Mouse (Mus musculus): ENCODE measurements around the gene Pttg1. TPM values are rescaled to one million over a fixed set of nuclear protein-coding genes. Genes with fewer than 3 reads are reported as not detected.

The Pttg1 gene
- total RNA-seq, 2 experiments from 2014 or later = 45.0 to 60.9 TPM

DNA sequence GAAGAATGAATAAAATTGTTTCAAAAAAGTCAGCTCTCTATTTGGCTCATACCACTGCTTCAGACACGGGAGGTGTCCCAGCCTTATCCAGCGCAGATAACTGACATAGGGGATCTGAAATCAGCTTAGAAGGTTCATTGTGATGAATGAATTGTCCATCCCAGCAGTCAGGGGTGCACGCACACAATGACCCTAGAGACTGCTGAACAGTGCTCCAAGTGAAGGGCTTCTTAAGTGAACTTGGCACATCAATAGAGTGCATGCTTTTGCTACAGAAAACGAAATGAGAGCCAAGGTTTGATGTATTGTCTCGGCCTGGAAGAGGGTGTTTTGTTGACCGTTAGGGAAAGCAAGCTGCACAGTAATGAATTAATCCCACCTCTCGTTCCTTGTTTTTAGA lies 29.4 kb downstream of the Pttg1 start:
- Histone ChIP-seq H3K4me3 (no peak overlapping the region), H3K27ac (no peak overlapping the region)
- intact Hi-C loops (cut with DNase I) = no loop called here
- DNase-seq = no peak
- TF ChIP-seq CTCF (IDR thresholded peaks at IDR 0.05) = no peak

DNA sequence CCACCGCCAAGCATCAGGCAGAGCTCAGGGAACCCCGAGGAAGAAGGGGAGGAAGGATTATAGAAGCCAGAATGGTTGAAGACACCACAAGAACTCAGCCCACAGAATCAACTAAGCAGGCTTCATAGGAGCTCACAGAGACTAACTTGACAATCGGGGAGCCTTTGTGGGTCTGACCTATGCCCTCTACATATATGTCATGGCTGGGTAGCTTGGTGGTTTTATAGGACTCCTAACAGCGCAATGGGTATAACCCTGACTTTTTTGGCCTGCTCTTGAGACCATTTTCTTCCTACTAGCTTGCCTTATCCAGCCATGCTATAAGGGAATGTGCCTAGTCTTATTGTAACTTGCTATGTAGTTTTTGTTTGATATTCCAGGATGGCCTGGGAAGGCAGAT lies 29.8 kb downstream of the Pttg1 start:
- H3K27ac ChIP-seq = no peak overlapping the region
- no peak for TF ChIP-seq CTCF (IDR thresholded peaks at IDR 0.05)
- no peak overlapping the region for H3K4me3 ChIP-seq
- no peak for DNase-seq
- intact Hi-C loops (cut with DNase I) = no loop called here

DNA sequence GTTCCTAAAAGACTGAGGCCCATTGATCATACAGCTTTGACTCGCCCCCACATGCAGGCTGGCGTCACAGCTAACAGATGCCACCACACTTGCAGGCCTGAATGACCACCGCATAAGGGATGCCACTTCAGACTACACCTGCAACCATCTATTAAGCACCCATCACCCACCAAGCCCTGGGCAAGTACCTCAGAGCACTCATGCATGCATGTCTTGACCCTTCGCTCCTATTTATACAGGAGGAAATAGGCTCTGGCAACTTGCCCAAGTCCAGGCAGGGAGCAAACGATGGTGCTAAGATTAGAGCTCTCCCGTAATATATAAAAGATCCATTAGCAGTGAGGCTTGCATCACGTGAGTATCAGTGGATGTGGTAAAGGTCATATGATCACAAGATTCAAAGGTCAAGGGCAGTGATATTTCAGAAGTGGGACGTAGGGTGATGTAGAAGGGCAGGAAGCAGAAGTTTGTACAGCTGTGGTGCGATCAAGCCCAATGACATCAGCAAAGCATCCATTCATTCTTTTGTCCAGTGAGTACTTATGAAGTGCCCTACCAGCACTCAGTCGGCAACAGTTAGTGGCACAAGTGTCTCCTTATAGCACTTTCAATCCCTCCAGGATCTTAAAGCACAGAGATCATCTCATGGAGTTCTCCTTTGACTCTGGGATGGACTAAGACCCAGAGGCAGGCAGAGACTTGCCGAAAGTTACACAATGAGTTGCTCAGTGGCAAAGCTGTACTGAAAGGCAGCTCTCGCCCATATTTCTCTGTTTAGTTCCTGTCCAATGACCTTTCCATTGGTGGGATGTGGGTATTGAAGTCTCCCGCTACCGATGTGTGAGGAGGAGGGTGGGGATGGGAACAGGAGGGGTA lies 30.7 kb downstream of the Pttg1 start:
- H3K27ac ChIP-seq = no peak overlapping the region
- DNase-seq = no peak
- intact Hi-C loops (cut with DNase I) = no loop called here
- H3K4me3 ChIP-seq = no peak overlapping the region
- TF ChIP-seq CTCF (IDR thresholded peaks at IDR 0.05) = no peak

DNA sequence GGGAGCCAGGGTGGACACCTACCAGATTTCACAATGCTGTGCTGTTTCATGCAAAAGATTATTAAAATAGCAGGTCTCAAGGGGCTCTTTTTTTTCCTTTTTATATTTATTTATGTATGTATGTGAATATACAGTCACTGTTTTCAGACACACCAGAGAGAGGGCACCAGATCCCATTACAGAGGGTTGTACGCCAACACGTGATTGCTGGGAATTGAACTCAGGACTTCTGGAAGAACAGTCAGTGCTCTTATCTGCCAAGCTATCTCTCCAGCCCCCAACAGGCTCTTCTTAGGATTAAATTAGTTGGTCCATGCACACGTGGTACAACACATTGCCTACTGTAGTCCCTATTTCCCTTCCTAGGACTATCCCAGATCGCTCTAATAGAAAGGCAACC lies 32.7 kb downstream of the Pttg1 start:
- intact Hi-C loops (cut with DNase I) = no loop called here
- TF ChIP-seq CTCF (IDR thresholded peaks at IDR 0.05) = no peak
- no peak overlapping the region for H3K4me3 ChIP-seq
- H3K27ac ChIP-seq = no peak overlapping the region
- DNase-seq = no peak

DNA sequence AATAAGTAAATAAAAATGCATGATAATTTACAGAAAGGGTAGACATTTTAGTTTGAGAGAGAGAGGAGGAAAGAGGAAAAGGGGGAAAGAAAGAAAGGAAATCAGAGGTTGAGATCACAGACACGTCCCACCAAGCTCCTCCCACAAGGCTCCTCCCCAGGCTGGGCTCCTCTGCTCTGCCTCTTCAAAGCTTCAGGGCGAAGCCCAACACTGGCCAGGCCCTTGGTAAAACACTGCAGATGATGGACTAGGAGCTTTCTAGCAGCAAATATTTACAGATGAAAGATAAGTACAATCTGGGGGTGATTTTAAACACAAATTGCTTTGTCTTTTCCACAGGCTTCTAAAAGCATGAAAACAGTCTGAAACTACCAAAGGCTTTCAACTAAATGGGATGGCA lies 33.3 kb downstream of the Pttg1 start:
- intact Hi-C loops (cut with DNase I) = no loop called here

DNA sequence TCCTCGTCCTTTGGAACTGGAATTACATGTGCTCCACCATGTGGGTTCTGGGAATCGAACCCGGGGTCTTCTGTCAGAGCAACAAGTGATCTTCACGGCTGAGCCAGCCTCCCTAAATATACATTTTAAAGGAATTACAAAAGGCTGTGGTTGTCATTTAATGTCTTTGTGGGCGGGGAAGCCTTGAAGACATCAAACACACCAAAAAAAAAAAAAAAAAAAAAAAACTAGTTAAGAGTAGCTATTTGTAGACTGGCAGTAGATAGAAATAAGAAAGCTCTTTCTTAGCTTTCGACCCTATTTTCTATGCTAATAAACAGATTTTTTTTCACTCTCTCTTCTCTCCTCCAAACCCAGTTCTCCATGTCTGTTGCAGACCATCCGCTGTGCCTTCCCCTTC lies 36.9 kb downstream of the Pttg1 start:
- intact Hi-C loops (cut with DNase I) = no loop called here
- DNase-seq = no peak
- H3K27ac ChIP-seq = no peak overlapping the region
- no peak for TF ChIP-seq CTCF (IDR thresholded peaks at IDR 0.05)
- H3K4me3 ChIP-seq = no peak overlapping the region

More for the DNA sequence above, 33.3 kb downstream of the Pttg1 start:
- Histone ChIP-seq H3K4me3 (no peak overlapping the region), H3K27ac (no peak overlapping the region)
- DNase-seq = no peak
- no peak for TF ChIP-seq CTCF (IDR thresholded peaks at IDR 0.05)

DNA sequence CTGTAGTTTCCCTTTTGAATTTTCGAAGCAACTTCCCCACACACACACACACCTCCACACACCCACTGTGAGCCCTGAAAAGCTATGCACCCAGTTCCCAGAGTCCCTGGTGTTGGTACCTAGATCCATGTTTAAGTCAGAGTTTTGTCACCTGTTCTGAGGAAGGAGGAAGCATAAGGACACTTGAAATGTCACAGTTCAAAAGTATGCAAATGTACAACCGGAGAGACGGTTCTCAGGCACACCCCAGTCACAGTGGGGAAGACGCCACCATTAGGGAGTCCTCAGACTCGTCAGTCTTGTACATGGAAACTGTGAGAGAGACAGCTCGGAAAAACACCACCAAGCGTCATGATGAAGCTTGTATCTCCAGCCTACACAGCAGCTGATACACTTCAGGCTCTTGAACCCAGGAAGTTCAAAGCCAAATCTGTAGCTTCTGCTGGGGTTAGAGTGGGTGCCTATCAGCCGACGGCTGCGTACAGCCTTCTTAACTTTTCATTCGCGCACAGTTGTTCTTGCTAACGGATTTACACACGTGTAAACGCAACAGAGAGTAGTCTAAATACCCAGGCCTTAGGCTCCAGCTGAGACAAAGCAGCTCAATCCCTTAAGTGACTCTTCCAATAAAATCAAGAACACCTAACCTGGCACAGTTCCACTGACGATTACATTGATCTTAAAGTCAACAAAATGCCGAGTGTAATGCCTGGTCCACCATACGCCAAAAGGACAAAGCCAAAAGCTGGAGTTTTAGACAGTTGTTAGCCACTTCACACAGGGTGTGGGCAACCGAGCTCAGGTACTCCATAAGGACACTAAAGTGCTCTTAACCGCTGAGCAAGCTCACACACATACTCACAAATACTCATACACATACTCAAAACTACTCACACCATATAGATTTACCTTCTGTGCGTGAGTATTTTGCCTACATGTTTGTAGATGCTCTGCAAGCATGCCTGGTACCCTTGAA lies 37.6 kb downstream of the Pttg1 start:
- Histone ChIP-seq H3K4me3 (no peak overlapping the region), H3K27ac (no peak overlapping the region)
- no peak for TF ChIP-seq CTCF (IDR thresholded peaks at IDR 0.05)
- no peak for DNase-seq
- intact Hi-C loops (cut with DNase I) = no loop called here

DNA sequence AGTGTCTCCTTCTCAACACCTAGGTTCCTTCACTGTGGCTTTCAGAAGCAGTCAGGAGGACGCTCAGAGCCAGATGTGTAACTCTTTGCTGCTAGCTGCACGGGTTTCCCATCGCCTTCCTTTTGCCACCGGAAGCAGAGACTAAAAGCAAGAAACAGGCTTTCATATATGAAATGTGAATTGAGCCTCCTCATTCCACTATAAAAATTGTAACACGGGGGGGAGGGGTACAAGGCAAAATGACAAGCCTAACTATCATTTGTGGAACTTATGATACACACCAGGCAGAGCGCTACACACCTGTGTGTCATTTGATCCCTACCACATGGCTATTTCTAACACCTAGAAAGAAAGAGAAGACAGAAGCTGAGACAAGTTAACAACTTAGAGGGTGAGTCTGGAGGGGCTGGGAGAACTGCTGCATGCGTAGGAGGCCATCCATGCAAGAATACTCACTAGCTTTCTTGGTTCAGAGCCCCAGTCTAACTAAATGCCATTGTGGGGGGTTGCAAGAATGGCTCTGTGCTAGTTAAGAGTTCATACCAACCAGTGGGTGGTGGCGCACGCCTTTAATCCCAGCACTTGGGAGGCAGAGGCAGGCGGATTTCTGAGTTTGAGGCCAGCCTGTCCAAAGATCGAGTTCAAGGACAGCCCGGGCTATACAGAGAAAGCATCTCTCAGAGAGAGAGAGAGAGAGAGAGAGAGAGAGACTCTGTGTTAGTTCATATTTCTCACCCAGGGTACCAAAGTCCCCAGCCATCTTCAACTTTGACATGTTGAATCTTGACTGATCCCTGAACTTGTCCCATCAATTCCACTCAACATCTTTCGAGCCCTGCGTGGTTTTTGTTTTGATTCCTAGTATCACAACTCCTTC lies 38.8 kb downstream of the Pttg1 start:
- no peak for TF ChIP-seq CTCF (IDR thresholded peaks at IDR 0.05)
- no peak for DNase-seq
- intact Hi-C loops (cut with DNase I) = no loop called here
- H3K27ac ChIP-seq = no peak overlapping the region
- H3K4me3 ChIP-seq = no peak overlapping the region

DNA sequence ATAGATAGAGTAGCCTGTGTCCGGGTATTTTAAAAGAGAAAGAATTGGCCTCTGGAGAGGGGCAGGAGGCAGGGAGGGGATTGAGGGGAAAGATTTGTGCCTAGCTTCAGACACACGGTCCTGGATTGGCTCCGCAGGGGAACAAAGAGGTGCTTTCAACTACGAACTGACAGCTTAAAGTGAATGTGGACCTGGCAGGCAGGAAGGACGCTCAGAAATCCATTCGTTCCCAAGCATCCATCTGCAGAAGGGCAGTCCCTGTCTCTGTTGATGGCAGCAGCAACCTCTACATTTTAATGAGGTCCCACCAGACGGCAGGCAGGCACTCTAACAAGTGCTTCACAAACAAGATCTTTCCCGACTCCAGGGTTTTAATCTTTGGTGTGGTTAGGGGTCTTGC lies 40.3 kb downstream of the Pttg1 start:
- DNase-seq = no peak
- peak overlapping the region; percentile 81 for H3K27ac ChIP-seq
- TF ChIP-seq CTCF (IDR thresholded peaks at IDR 0.05) = no peak
- peak overlapping the region; percentile 71 for H3K4me3 ChIP-seq
- intact Hi-C loops (cut with DNase I) = no loop called here

DNA sequence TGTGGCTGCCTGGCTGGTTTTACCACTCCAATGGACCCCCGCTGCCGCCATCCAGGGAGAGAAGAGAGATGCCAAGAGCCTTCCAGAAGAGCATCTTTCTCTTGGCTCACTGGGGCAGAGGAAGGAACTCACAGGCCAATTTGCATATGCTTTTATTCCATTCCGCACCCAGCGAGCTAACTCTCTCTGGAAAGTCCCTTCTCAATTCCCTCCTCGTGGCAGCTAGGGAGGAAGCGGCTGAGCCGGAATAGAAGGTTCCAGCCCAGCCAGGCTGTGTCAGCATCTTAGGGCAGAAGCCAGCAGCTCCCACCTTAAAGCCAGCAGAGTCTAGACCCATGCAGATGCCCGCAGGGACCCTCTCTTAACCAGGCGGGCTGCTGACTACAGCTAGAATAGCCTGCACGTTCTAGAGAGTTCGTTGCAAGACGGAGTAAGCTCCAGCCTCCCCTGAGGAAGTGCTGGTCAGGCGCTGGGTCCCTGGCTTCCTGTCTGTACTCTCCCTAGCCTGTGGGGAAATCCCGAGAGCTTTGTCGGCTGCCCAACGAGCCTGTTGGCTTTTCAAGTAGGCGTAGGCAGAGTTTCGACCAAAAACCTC lies 40.9 kb downstream of the Pttg1 start:
- intact Hi-C loops (cut with DNase I) = no loop called here
- TF ChIP-seq CTCF (IDR thresholded peaks at IDR 0.05) = no peak
- peak; percentile 41 for DNase-seq
- H3K4me3 ChIP-seq = peak overlapping the region; percentile 71
- peak overlapping the region; percentile 81 for H3K27ac ChIP-seq

DNA sequence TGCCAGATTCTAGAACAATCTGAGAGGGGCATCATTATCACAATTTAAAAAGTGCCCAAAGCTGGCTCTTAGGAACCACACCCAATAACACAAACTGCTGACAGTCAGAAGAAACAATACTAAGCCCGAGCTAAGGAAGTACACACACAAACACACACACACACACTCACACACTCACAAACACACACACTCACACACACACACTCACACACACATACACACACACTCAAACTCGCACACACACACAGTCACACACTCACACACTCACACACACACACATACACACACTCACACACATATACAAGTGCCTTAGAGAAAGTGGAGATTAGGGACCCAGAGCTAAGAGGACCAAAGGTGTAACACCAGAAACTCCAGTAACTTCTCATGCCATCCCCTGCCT lies 42.5 kb downstream of the Pttg1 start:
- TF ChIP-seq CTCF (IDR thresholded peaks at IDR 0.05) = no peak
- no peak overlapping the region for H3K4me3 ChIP-seq
- intact Hi-C loops (cut with DNase I) = no loop called here
- DNase-seq = no peak
- H3K27ac ChIP-seq = no peak overlapping the region

DNA sequence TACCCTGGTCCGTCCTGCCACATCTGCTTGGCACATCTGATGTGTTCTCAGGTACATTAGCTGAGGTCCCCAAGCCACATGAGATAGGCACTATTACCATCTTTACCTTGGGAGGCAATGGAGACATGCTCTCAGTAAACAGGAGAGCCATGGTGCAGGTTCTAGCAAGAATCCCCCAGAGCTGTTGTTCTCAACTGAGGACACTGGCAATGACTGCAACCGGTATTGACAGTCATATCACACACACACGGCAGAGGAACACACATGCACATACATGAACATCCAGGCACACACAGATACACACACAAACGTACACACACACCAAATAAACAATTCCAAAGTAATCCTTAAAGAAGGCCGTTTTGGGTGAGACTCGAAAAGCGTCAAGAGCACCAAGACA lies 45.1 kb downstream of the Pttg1 start:
- TF ChIP-seq CTCF (IDR thresholded peaks at IDR 0.05) = no peak
- intact Hi-C loops (cut with DNase I) = no loop called here

More for the DNA sequence above, 45.1 kb downstream of the Pttg1 start:
- Histone ChIP-seq H3K4me3 (no peak overlapping the region), H3K27ac (no peak overlapping the region)
- DNase-seq = no peak

Data from gastrocnemius, adult 2 months (tissue).